Mouse (Mus musculus) brown adipose tissue, adult 24 weeks (tissue): ENCODE results near the gene Gimd1. TPM values are rescaled to one million over a fixed set of nuclear protein-coding genes. Genes with fewer than 3 reads are reported as not detected.

Experiments
- H3K27ac ChIP-seq: fragments of 200-500 bp; replicated peaks from 2 replicates; pipeline ENCODE4 v1.5.1; 2012; ENCODE audit warnings: low read depth, mild to moderate bottlenecking, low read length
- H3K4me1 ChIP-seq: fragments of 200-500 bp; 2 replicates; pipeline ENCODE4 v1.6.1; 2012; ENCODE audit warnings: low read length, mixed read lengths; ENCODE audit not compliant: control insufficient read depth, insufficient read depth, insufficient read length
- H3K4me3 ChIP-seq: fragments of 200-500 bp; 2 replicates; pipeline ENCODE4 v1.5.1; 2012; ENCODE audit warnings: low read depth, mild to moderate bottlenecking, low read length, moderate library complexity; ENCODE audit not compliant: insufficient read depth
- polyA plus RNA-seq: library from polyadenylated mRNA; stranded (reverse); fragments of >200 nt; gene quantifications from 2 replicates; pipeline ENCODE4 v1.2.4, GENCODE M21; 2012; ENCODE audit not compliant: missing spikeins, insufficient read depth, insufficient read length

The Gimd1 gene
- polyA plus RNA-seq = not detected in 2 replicates

DNA sequence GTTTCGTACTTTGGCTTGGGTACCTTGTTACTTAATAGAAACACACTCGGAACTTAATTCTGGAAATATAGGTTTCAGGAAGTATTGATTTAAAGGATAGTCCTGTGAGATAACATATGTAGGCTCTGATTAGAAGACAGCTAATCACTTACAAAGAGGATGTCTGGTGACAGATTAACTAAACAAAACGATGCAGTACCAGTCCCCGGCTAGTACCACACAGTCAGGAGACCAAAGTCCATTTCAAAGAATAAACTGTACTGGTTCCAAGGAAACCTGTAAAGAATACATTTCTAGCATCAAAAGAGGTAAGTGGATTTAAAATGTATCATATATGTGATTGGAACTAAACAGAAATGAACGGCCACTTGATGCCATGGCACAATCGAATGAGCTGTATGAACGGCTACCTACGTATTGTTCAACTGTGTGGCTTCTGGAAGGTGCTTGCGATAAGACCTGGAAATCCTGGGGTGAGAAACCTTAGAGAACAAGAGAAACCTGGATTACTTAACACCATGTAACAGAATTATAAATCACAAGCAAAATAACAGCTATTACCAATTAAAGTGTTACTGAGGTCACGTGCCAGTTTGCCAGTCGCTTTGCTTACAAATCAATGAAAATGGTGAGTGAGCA, at the start of gene Gimd1:
Gene Gimd1, plus strand, starts transcription at position 220 of the 639 bp plus-strand sequence.
- Histone ChIP-seq H3K4me3 (no peak within 1 kb of the TSS), H3K4me1 (no peaks in the 10 kb centered on the region), H3K27ac (no peak within 1 kb of the TSS)

- Histone ChIP-seq H3K4me1 (no peaks in the 10 kb centered on the region), H3K27ac (no peak overlapping the region), H3K4me3 (no peak overlapping the region)
Observed at GRCm38 (mm10) chr3:132581198-132581597, 48.4 kb upstream of the Gimd1 start.

GRCm38 (mm10) chr3:132582339-132582738, 47.3 kb upstream of the Gimd1 start:
- Histone ChIP-seq H3K27ac (no peak overlapping the region), H3K4me3 (no peak overlapping the region), H3K4me1 (no peaks in the 10 kb centered on the region)

DNA sequence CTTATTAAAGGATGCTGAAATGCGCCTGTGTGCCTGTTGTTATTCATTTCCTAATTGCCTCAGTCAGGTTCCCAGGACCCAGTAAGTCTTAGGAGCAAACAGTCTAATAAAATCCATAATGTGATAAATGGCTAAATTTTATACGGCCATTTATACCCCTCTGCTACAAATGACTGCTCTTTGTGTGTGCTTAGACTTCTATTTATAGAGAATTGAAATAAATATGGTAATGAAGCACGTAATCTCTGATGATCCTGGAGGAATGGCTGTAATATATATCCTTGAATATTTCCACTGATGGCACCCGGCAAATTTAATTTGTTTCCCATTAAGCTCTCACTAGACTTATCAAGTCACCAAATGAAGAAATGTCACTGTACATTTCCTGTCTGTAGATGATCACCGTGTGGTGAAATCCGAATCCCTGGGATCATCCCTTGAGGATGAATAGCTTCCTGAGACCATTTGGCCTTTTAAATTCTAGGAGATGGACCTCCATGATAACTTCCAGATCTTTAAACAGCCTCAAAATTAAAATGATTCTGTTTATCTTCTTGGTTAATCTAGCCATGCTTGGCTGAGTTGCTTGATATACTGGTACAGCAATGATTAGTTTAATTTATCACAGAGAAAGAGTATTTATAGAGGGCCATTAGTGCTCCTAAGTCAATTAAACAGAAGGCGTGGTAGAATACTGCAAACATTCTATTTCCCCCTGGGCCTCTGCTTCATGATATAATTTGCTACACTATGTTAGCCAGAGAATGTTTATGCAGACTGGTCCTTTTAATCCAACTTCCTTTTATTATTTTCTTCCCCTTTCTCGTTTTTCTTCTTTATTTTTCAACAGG, 44.3 kb upstream of the Gimd1 start:
- no peak overlapping the region for H3K27ac ChIP-seq
- H3K4me3 ChIP-seq = no peak overlapping the region
- H3K4me1 ChIP-seq = no peaks in the 10 kb centered on the region

- Histone ChIP-seq H3K4me3 (no peak overlapping the region), H3K4me1 (no peaks in the 10 kb centered on the region), H3K27ac (no peak overlapping the region)
Observed at GRCm38 (mm10) chr3:132588146-132588545, 41.5 kb upstream of the Gimd1 start.

DNA sequence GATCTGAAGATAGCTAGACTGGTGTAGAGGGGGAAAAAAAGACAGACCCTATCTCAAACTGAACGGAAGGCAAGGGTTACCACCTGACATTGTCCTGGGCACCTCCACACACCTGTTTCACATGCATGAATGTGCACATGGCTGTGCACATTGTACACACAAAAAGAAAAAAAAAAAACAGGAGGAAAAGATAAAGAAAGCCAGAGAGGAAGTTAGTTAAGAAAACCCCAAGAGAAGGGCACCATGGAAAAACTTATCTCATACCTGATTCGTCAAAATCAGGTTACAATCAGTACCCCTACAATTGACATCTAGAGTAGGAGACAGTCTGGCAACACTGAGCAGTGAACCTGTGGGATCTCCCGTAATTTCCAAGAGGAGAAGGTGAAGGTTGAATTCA, 39.6 kb upstream of the Gimd1 start:
- H3K4me1 ChIP-seq = no peaks in the 10 kb centered on the region
- no peak overlapping the region for H3K27ac ChIP-seq
- no peak overlapping the region for H3K4me3 ChIP-seq

DNA sequence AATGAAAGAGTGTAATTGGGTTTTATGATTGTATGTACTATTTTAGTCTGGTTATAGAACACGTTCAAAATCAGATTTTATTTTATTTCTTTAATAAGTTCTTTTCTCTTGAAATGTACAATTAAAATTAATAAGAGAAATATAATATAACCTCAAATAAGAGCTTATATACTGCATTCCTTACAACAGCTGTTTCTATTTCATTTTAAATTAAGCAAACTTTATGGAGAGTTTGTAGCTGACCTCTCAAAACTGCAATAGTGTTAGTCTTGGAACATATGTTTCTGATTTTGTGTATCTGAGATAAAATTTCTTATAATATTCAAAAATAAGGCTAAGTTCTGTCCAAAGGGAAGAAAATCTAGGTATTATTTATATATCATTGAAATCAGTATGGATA, 39.0 kb upstream of the Gimd1 start:
- Histone ChIP-seq H3K4me3 (no peak overlapping the region), H3K27ac (no peak overlapping the region), H3K4me1 (no peaks in the 10 kb centered on the region)

- H3K4me1 ChIP-seq = no peaks in the 10 kb centered on the region
- no peak overlapping the region for H3K4me3 ChIP-seq
- H3K27ac ChIP-seq = no peak overlapping the region
Observed at GRCm38 (mm10) chr3:132628741-132629140, 879 bp upstream of the Gimd1 start.

GRCm38 (mm10) chr3:132633261-132633660, 3.6 kb downstream of the Gimd1 start:
- no peak overlapping the region for H3K27ac ChIP-seq
- no peak overlapping the region for H3K4me3 ChIP-seq
- no peaks in the 10 kb centered on the region for H3K4me1 ChIP-seq

DNA sequence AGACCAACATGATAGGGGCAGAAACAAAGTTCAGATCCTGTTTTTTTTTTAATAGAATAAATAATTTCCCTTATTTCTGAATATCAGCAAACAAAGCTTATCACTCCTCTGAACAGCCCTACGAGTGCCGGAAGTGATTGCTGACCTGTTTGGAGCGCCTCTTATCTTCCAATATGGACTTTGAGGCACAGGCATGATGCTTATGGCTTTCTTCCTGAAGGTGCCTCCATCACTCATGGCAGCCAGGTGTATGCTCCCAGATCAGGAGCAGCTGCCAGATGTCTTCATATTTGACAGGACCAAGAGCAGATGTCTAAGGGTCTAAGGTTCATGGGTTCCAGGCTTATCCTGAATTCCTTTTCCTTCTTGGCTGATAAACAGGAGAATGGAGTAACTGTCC, 7.5 kb downstream of the Gimd1 start:
- no peak overlapping the region for H3K27ac ChIP-seq
- no peak overlapping the region for H3K4me3 ChIP-seq
- no peaks in the 10 kb centered on the region for H3K4me1 ChIP-seq

- Histone ChIP-seq H3K27ac (no peak overlapping the region), H3K4me3 (no peak overlapping the region), H3K4me1 (no peaks in the 10 kb centered on the region)
Observed at GRCm38 (mm10) chr3:132644071-132644470, 14.5 kb downstream of the Gimd1 start.

GRCm38 (mm10) chr3:132646814-132647213, 17.2 kb downstream of the Gimd1 start:
- no peak overlapping the region for H3K4me3 ChIP-seq
- H3K27ac ChIP-seq = no peak overlapping the region
- H3K4me1 ChIP-seq = no peaks in the 10 kb centered on the region

DNA sequence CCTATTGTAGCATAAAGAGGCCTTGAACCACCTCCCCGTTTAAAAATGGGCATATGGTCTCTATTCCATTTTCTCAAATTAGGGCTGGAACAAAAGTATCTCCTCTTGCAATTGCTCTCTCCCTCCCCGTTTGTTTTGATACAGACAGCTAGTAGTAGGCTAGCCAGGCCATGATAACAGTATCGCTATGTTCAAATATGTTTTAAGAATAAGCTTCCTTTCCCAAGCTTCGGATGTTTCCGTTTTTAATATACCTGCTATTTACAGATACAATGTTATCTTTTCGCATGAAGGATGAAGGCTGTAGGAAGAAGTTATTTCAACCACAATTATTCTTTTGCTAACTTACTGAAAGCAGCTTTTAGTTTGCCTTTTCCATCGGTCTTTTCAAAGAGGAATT, 19.7 kb downstream of the Gimd1 start:
- no peaks in the 10 kb centered on the region for H3K4me1 ChIP-seq
- no peak overlapping the region for H3K27ac ChIP-seq
- H3K4me3 ChIP-seq = no peak overlapping the region

DNA sequence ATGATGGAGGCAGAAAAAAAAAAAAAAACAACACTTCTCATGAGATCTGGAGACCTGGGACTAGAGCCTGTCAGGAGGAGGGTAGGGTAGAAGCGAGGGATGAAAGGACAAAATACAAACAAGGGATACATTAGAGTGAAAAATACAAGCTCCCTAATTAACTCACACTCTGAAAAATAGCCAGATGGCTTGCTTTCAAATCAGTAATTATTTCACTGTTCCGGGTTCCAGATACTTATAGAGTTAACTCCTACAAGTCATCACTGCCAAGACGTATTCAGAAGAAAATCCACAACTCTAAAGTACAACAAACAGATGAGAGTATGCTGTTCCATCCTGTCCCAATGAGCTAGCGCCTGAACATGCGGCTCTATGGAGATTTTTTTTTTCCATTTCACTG, 20.6 kb downstream of the Gimd1 start:
- no peaks in the 10 kb centered on the region for H3K4me1 ChIP-seq
- H3K27ac ChIP-seq = no peak overlapping the region

GRCm38 (mm10) chr3:132651776-132652175, 22.2 kb downstream of the Gimd1 start:
- no peak overlapping the region for H3K27ac ChIP-seq
- no peaks in the 10 kb centered on the region for H3K4me1 ChIP-seq
- no peak overlapping the region for H3K4me3 ChIP-seq

More for the DNA sequence above, 20.6 kb downstream of the Gimd1 start:
- H3K4me3 ChIP-seq = no peak overlapping the region

- Histone ChIP-seq H3K4me1 (no peaks in the 10 kb centered on the region), H3K27ac (no peak overlapping the region), H3K4me3 (no peak overlapping the region)
Observed at GRCm38 (mm10) chr3:132653959-132654358, 24.3 kb downstream of the Gimd1 start.
